Mouse (Mus musculus) thymus, postnatal 0 days (tissue): ENCODE data around the gene Bcl2l11. TPM values are rescaled to one million over a fixed set of nuclear protein-coding genes. Genes with fewer than 3 reads are reported as not detected.

ENCODE experiments used
- DNase-seq: peaks from one replicate; pipeline ENCODE4 v3.0.0-alpha.2; 2015; ENCODE audit warnings: low spot score
- polyA plus RNA-seq: library from polyadenylated mRNA; unstranded; fragments of >200 nt; fragmentation: Nextera tagmentation; extraction: Ambion mirVana; gene quantifications from 2 replicates; pipeline ENCODE4 v1.2.1, GENCODE M21; 2015

The Bcl2l11 gene
- polyA plus RNA-seq, 1 experiment from 2014 or later = 25.6 TPM

- no peak for DNase-seq
These were observed 84.5 kb downstream of the Bcl2l11 start for GRCm38 (mm10) chr2:128210376-128210775.

- no peak for DNase-seq
These were observed 85.4 kb downstream of the Bcl2l11 start for GRCm38 (mm10) chr2:128211022-128211880.

GRCm38 (mm10) chr2:128211881-128212209 is 86.0 kb downstream of the Bcl2l11 start:
- DNase-seq = no peak
